Mouse (Mus musculus): ENCODE results near the gene 1700001O22Rik. TPM values are rescaled to one million over a fixed set of nuclear protein-coding genes. Genes with fewer than 3 reads are reported as not detected.

Gene 1700001O22Rik
- polyA plus RNA-seq, 1 experiment: not detected

DNA sequence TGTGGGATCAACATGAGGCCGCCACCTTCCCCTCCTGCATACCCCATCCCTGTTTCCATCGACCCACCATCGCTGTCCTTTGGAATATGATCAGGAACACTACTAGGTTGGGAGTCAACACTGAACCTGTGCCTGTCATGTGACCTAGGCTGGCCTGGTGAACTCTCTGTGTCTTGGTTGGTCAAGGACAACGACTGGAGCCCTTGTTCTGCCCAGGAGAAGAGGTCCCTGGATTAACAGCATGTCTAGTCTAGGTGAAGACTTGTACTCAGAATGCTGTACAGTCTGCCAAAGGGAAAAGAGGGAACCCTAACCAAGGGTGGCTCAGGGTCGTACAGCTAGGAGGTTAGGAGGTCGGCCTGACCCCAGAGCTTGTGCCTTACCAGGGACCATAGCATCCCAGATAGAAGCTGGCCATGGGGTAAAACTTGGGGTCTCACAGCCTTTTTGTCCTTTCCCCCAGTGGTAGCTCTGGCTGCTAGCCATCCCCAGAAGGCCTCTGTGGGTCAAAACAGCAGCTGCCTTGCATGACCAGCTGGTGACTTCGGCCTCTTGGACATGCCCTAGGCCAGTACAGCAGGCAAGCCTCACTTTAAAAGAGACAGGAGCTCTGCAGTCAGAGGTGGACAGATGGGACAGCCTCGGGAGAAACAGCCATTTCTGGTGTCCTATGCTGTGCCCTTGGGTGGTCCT is 30.0 kb downstream of the 1700001O22Rik start:
- Histone ChIP-seq H3K4me3 (ENCODE audit: insufficient read depth, low read depth, low read length) (no peak overlapping the region), H3K4me1 (ENCODE audit: control insufficient read depth, insufficient read depth, insufficient read length, low read length) (peaks cover 14% of the 10 kb centered on the region), H3K27ac (replicated peaks; ENCODE audit: low read depth, low read length) (peak overlapping the region; percentile 92)

DNA sequence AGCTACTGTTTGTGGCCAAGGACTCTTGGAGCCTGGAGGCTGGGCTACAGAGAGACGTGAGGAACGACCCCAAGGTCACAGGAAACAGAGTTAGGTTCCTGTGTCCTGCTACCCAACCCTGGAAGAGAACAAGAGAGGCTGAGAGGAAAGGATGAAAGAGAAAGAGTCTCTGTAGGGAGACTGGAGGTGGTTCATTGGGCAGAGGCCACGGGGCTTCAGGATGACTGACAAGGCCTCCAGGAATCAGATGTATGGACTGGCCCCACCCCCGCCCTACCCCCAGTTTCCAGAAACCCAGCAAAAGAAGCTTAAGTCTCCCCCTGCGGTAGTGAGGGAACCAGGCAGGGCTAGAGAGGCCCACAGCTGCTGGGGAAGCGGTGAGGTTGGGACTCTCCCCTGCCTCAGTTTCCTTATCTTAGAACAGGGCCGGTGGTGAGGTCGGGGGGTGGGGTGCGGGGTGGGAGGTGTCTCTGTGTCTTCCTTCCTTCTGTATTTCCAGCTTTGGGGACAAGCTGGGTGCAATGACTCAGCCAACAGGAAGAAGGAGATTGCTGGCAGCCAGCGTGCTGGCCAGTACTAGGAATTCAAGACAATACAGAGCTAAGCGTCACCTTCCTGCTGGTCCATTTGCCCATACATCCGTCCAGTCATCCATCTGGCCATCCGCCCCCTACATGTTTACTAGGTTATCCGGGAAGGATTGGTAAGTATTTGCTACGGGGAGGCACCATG is 30.7 kb downstream of the 1700001O22Rik start:
- Histone ChIP-seq H3K27ac (replicated peaks; ENCODE audit: low read depth, low read length) (peak overlapping the region; percentile 94), H3K4me3 (ENCODE audit: insufficient read depth, low read depth, low read length) (0 out of 2 replicates have a peak overlapping the region, but pooled peaks have one; percentile 14), H3K4me1 (ENCODE audit: control insufficient read depth, insufficient read depth, insufficient read length, low read length) (peaks cover 14% of the 10 kb centered on the region)

DNA sequence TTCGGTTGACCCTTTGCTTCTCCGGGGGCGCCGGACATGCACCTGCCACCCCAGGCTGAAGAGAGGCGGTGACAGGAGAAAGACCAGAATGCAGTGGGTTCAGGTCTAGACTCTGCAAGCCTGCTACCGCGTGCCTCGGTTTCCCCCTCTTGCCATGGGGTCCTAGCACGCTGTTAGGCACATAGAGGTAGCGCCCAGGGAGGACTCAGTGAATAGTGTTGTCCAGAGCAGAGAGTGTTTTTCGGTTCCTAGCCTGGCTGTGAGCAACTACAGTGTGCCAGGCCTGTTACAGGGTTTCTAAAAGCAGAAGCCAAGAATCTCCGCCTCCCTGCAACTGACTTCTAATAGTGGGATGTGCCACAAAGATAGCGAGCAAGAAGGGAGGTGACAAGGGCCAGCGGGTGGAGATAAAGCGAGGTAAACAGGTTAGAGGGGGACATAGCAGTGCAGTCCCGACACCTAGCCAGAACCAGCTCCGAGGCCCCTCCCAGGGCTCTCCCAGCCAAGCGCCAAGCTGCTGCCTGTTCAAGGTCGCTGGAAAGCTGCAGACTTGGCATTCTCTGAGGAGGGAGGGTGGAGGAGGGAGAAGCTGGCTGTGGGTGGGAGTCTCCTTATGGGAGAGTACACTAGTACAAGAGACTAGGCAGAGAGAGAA is 31.5 kb downstream of the 1700001O22Rik start:
- H3K4me3 ChIP-seq (ENCODE audit: insufficient read depth, low read depth, low read length): peak overlapping the region; percentile 52
- H3K4me1 ChIP-seq (ENCODE audit: control insufficient read depth, insufficient read depth, insufficient read length, low read length): peaks cover 14% of the 10 kb centered on the region
- H3K27ac ChIP-seq (replicated peaks; ENCODE audit: low read depth, low read length): peak overlapping the region; percentile 94

DNA sequence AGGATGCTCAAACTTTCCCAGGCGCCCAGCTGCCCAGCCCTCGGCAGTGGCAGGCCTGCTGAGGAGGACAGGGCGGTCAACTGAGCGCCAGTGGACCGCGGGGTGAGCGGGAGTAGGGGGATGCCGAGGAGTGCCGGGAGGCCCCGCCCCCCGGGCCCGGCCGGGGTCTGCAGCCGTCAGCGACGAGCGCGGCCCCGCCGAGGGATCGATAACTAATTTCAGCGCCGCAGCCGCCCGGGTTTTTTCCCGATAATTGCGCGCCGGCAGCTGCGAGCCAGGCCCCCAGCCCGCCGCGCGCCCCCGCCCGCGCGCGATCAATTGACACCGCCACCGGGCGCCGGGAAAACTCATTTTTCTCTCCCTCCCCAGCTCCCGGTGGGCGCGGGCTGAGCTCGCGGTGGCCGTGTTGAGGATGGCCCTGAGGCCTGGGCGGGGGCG is 32.1 kb downstream of the 1700001O22Rik start:
- peak overlapping the region; percentile 94 for H3K27ac ChIP-seq (replicated peaks; ENCODE audit: low read depth, low read length)

DNA sequence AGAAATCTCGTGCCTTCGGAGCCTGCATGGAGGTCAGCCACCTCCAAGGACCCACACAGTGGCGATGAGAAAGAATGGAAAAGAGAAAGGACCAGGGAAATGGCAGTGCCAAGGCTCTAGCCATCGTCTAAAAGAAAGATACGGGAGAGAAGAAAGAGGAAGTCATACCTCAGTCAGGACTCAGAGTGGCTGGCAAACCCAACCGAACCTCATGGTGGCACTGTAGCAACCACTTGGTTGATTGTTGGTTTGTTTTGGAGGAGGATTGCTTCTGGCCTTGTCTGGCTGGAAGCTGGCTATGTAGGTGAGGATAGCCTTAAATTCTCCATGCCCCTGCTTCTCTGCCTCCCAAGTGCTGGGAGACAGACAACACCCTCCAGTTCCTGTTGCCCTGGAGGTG is 34.3 kb downstream of the 1700001O22Rik start:
- Histone ChIP-seq H3K27ac (replicated peaks; ENCODE audit: low read depth, low read length) (no peak overlapping the region), H3K4me1 (ENCODE audit: control insufficient read depth, insufficient read depth, insufficient read length, low read length) (peaks cover 14% of the 10 kb centered on the region), H3K4me3 (ENCODE audit: insufficient read depth, low read depth, low read length) (no peak overlapping the region)

More for the DNA sequence above, 32.1 kb downstream of the 1700001O22Rik start:
- peak overlapping the region; percentile 52 for H3K4me3 ChIP-seq (ENCODE audit: insufficient read depth, low read depth, low read length)
- H3K4me1 ChIP-seq (ENCODE audit: control insufficient read depth, insufficient read depth, insufficient read length, low read length): peaks cover 14% of the 10 kb centered on the region

DNA sequence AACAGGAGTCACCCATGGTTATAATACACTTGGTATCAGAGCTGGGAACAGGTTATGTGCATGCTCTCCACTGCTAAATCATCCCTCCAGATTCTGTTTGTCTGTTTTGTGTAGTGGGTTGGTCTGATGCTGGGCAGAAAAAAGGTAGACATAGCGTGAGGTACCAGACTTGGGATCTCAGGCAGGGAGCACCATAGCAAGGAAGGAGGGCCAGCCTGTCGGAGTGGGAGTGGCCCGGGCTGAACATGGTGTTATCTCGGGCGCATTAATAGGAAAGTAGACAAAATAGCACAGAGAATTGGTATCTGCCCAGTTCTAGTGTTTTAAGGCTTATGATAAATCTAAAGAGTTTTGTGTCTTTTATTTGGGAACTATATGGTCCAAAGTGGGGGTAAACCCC is 34.9 kb downstream of the 1700001O22Rik start:
- H3K27ac ChIP-seq (replicated peaks; ENCODE audit: low read depth, low read length): no peak overlapping the region
- H3K4me3 ChIP-seq (ENCODE audit: insufficient read depth, low read depth, low read length): no peak overlapping the region
- peaks cover 9% of the 10 kb centered on the region for H3K4me1 ChIP-seq (ENCODE audit: control insufficient read depth, insufficient read depth, insufficient read length, low read length)

DNA sequence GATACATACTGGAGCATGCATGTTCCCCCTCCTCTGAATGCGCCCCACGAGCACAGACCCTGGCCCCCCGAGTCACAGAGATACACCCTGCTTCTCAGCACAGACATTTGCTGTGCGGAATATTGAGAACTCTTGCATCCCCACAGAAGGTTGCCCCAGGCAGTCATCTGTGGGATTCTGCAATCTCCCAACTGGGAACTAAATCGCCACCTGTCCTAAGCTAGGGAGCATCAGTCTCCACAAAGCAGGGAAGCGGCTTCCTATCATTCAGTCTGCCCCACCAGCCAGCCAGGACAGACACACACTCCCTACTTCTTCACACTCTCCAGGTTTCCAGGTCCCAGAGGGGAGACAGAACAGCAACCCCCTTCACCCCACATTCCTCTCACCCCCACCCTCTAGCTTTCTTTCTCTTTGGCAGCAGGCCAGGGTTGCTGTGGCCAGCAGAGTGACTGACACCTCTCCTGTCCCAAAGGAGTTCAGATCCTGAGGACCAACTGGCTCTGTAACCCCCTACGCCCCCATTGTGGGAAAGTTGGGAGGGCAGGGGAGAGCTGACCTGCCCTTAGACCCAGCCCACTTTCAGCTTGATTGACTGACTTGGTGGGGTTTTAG is 35.7 kb downstream of the 1700001O22Rik start:
- H3K27ac ChIP-seq (replicated peaks; ENCODE audit: low read depth, low read length): no peak overlapping the region
- no peak overlapping the region for H3K4me3 ChIP-seq (ENCODE audit: insufficient read depth, low read depth, low read length)
- H3K4me1 ChIP-seq (ENCODE audit: control insufficient read depth, insufficient read depth, insufficient read length, low read length): peaks cover 4% of the 10 kb centered on the region; the same call in 1 of the 2 replicates

DNA sequence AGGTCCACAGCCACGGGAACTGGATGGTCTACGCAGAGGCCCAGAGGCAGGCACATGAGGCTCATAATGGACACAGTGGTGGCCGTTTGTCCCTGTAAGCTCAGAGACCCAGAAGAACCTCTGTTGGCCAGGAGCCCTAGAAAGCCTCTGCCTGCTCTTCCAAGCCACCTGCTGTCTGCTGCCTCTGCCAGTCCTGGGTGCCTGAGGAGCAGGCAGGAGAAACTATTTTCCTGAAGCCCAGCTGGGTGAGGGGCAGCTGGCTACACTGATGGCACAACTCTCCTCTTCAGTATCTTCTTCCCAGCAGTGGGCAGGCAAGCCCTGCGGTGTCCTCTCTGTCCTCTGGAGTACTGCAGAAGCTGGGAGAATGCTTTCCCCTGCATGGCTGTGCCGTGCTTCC is 37.0 kb downstream of the 1700001O22Rik start:
- H3K27ac ChIP-seq (replicated peaks; ENCODE audit: low read depth, low read length): no peak overlapping the region
- no peaks in the 10 kb centered on the region for H3K4me1 ChIP-seq (ENCODE audit: control insufficient read depth, insufficient read depth, insufficient read length, low read length)
- H3K4me3 ChIP-seq (ENCODE audit: insufficient read depth, low read depth, low read length): no peak overlapping the region

DNA sequence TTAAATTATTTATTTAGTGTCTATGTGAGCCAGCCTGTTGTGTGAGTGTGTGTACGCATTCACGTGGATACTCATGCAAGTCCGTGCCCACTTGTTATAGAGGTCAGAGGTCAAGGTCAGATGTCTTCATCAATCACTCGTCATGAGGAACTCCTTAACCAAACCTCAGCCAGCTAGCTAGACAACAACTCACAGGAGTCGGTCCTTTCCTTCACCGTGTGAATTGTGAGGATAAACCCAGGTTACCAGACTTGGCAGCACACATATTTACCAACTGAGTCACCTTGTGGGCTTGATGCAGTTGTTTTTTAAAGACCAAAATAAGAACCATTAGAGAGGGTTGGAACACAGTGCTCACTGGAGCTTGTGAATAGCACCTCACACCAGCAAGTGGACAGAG is 42.8 kb downstream of the 1700001O22Rik start:
- Histone ChIP-seq H3K27ac (replicated peaks; ENCODE audit: low read depth, low read length) (peak overlapping the region; percentile 61), H3K4me1 (ENCODE audit: control insufficient read depth, insufficient read depth, insufficient read length, low read length) (peaks cover 16% of the 10 kb centered on the region), H3K4me3 (ENCODE audit: insufficient read depth, low read depth, low read length) (no peak overlapping the region)

DNA sequence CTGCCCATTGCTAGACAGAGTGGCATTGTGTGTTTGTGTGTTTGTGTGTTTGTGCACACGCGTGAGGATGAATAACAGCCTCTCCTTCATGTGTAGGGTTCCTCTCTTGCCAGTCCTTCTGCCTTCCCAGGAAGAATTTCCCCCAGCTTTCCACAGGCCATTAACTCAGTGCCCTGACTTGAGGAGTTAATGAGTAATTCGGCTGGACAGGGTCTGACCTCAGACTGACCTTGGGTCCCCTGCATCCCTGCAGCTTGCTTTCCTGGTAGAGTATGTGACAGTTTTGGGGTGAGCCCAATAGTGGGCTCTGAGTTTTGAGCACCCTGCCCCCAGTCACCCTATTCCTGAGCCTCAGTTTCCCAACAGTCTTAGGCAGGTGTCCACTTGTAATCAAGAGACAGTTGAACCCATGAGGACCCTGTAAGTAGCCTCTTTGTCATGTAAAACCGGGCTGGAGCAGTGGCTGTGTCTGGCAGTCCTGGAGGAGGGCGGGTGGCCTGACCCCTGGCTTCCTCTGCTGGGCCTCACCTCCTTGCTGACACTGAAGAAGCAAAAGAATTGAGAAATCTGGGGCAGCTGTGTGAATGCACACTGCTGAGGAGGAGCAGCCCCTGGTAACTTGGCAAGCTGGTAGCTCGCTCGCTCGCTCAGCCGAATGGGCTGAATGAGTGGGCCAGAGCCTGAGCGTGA is 43.5 kb downstream of the 1700001O22Rik start:
- peaks cover 16% of the 10 kb centered on the region for H3K4me1 ChIP-seq (ENCODE audit: control insufficient read depth, insufficient read depth, insufficient read length, low read length)
- no peak overlapping the region for H3K4me3 ChIP-seq (ENCODE audit: insufficient read depth, low read depth, low read length)
- H3K27ac ChIP-seq (replicated peaks; ENCODE audit: low read depth, low read length): peak overlapping the region; percentile 71

DNA sequence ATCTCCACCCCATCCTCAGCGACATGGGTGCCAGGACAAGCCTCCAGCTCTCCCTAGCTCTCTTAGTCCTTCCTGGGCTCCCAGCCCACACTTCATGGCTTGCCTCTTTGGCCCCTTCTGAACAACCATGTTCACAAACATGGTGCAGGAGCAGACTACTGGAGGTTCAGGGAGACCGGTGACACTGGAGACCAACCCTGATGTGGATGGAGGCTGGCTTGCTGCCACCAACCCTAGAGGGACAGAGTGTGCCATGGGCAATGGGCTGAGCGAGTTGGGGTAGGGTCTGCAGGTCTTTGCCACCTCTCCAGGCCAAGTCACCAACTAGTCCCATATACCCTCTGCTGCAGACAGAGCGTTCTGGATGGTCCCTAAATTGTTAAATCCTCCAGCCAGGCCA is 44.0 kb downstream of the 1700001O22Rik start:
- Histone ChIP-seq H3K27ac (replicated peaks; ENCODE audit: low read depth, low read length) (peak overlapping the region; percentile 71), H3K4me3 (ENCODE audit: insufficient read depth, low read depth, low read length) (no peak overlapping the region), H3K4me1 (ENCODE audit: control insufficient read depth, insufficient read depth, insufficient read length, low read length) (peaks cover 16% of the 10 kb centered on the region)

DNA sequence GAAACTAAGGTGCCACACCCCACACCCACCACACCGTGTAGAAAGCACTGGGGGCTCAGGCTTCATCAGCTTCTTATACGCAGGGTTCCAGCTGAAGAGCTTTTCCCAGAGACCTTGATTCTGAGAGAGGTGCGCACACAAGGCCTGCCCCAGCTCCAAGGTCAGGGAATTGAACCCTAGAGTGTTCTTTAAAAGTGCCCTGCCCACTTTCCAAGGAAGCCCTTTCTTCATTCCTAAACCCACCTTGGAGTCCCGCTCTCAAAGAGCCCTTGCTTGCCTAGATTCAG is 44.4 kb downstream of the 1700001O22Rik start:
- H3K4me3 ChIP-seq (ENCODE audit: insufficient read depth, low read depth, low read length): no peak overlapping the region
- peak overlapping the region; percentile 71 for H3K27ac ChIP-seq (replicated peaks; ENCODE audit: low read depth, low read length)
- peaks cover 16% of the 10 kb centered on the region for H3K4me1 ChIP-seq (ENCODE audit: control insufficient read depth, insufficient read depth, insufficient read length, low read length)

DNA sequence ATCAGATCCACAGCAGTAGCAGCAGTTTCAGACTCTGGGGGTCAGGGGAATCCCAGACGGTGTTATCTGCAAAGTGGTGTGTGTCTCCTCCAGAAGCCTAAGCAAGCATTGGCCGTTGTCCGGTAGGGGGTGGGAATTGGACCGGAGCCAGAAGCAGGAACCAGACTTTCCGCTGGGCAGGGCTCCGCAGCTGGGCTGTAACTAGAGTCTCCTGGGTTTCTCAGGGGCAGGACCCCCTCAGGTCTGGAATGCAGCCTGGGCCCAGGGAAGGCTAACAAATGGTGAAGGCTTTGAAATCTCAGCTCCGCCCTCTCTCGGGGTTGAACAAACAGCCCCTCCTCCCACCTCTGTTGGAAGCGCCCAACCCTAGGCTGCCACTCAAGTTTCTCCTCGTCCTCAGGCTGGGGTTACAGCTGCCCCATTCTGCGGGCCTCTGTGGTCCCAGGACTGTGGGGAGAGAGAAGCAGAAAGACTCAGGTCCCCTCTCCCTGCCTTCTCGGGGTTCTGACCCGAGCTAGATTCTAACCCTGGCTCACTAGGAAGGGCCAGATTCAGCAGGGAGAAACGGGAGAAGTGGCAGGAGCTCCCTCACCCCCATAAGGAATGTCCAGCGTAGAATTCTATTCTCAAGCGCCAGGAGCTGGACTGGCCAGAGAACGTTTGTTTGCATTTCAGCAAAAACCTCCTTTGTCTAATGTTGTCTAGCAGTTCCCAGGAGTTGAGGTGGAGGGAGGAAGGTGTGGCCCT is 44.9 kb downstream of the 1700001O22Rik start:
- Histone ChIP-seq H3K4me1 (ENCODE audit: control insufficient read depth, insufficient read depth, insufficient read length, low read length) (peaks cover 16% of the 10 kb centered on the region), H3K27ac (replicated peaks; ENCODE audit: low read depth, low read length) (peak overlapping the region; percentile 71), H3K4me3 (ENCODE audit: insufficient read depth, low read depth, low read length) (no peak overlapping the region)

DNA sequence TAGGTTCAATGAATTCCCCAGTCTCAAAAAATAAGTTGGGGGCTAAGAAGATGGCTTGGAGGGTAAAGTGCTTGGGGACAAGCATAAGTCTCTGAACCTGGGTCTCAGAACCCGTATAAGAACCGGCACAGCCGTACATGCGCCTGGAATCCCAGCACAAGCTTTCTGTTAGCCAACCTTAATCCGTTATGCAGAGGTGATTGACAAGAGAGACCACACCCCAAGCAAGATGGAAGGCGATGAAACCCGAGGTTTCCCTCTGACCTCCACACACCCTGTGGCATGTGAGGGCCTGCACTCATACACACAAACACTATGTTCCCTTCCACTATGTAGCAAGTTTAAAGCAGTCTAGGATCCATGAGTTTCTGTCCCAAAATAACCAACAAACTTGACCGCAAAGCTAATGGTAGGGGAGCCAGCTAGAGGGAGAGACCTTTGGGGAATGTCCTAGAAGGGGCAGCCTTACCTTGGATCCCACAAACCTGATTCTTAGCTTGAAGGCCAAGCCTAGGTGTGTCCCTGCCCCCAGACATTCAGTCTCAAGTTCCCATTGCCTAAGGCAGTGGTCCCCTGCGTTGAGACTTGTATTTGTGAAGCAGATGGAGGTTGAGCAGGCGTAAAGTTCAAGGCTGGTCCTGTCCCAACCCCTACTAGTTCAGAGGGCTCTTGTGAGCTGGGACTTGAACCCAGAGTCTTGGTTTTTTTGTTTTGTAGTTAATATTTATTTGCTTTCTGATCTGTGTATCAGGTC is 46.3 kb downstream of the 1700001O22Rik start:
- peaks cover 20% of the 10 kb centered on the region for H3K4me1 ChIP-seq (ENCODE audit: control insufficient read depth, insufficient read depth, insufficient read length, low read length)
- H3K4me3 ChIP-seq (ENCODE audit: insufficient read depth, low read depth, low read length): no peak overlapping the region
- H3K27ac ChIP-seq (replicated peaks; ENCODE audit: low read depth, low read length): no peak overlapping the region

Measured in brown adipose tissue, adult 24 weeks (tissue).